Mouse (Mus musculus): Measurements from ENCODE around the gene Gm49601. TPM values are rescaled to one million over a fixed set of nuclear protein-coding genes. Genes with fewer than 3 reads are reported as not detected.

Gene Gm49601
- polyA plus RNA-seq, 1 experiment: 20.1 TPM

GRCm38 (mm10) chr16:18577599-18578160 lies 48.5 kb downstream of the Gm49601 start:
- TF ChIP-seq POLR2A (IDR thresholded peaks at IDR 0.05; ENCODE audit: low read depth, low read length): no peak
- no peak for TF ChIP-seq CTCF (IDR thresholded peaks at IDR 0.05; ENCODE audit: borderline replicate concordance, insufficient read depth, low read length)
- H3K4me1 ChIP-seq (ENCODE audit: control insufficient read depth, insufficient read depth, low read length): no peaks in the 10 kb centered on the region
- H3K4me3 ChIP-seq (ENCODE audit: insufficient read depth, low read length): no peak overlapping the region
- no peak overlapping the region for H3K27ac ChIP-seq (ENCODE audit: insufficient read depth, low read length)

- no peak overlapping the region for H3K27ac ChIP-seq (ENCODE audit: insufficient read depth, low read length)
- no peaks in the 10 kb centered on the region for H3K4me1 ChIP-seq (ENCODE audit: control insufficient read depth, insufficient read depth, low read length)
- no peak overlapping the region for H3K4me3 ChIP-seq (ENCODE audit: insufficient read depth, low read length)
- TF ChIP-seq CTCF (IDR thresholded peaks at IDR 0.05; ENCODE audit: borderline replicate concordance, insufficient read depth, low read length): no peak
- no peak for TF ChIP-seq POLR2A (IDR thresholded peaks at IDR 0.05; ENCODE audit: low read depth, low read length)
These were observed 49.2 kb downstream of the Gm49601 start for GRCm38 (mm10) chr16:18577071-18577470.

GRCm38 (mm10) chr16:18574196-18574595 lies 52.0 kb downstream of the Gm49601 start:
- Histone ChIP-seq H3K4me1 (ENCODE audit: control insufficient read depth, insufficient read depth, low read length) (no peaks in the 10 kb centered on the region), H3K4me3 (ENCODE audit: insufficient read depth, low read length) (no peak overlapping the region), H3K27ac (ENCODE audit: insufficient read depth, low read length) (no peak overlapping the region)
- TF ChIP-seq POLR2A (IDR thresholded peaks at IDR 0.05; ENCODE audit: low read depth, low read length): no peak
- TF ChIP-seq CTCF (IDR thresholded peaks at IDR 0.05; ENCODE audit: borderline replicate concordance, insufficient read depth, low read length): no peak

Other genes with a start within 250 kb of the Gm49601 start
- gene Txnrd2, start 200.0 kb downstream of the Gm49601 start, polyA plus RNA-seq (2011; ENCODE audit: insufficient read length, low read depth, missing spikeins): 4.6 and 7.5 TPM in 2 replicates
- gene Comt, start 199.6 kb downstream of the Gm49601 start, polyA plus RNA-seq (2011; ENCODE audit: insufficient read length, low read depth, missing spikeins): 89.2 and 96.0 TPM in 2 replicates
- 3.8 and 5.5 TPM in 2 replicates for gene Gnb1l, start 127.7 kb downstream of the Gm49601 start, polyA plus RNA-seq (2011; ENCODE audit: insufficient read length, low read depth, missing spikeins)
- 4.7 and 7.8 TPM in 2 replicates for gene Rtl10, start 127.5 kb downstream of the Gm49601 start, polyA plus RNA-seq (2011; ENCODE audit: insufficient read length, low read depth, missing spikeins)
- gene Tbx1, start 35.8 kb downstream of the Gm49601 start, polyA plus RNA-seq (2011; ENCODE audit: insufficient read length, low read depth, missing spikeins): 2.8 and 3.3 TPM in 2 replicates
- 2.4 and 3.9 TPM in 2 replicates for gene Gp1bb, start 4.0 kb downstream of the Gm49601 start, polyA plus RNA-seq (2011; ENCODE audit: insufficient read length, low read depth, missing spikeins)
- gene Sept5, start 3.5 kb upstream of the Gm49601 start, polyA plus RNA-seq (2011; ENCODE audit: insufficient read length, low read depth, missing spikeins): 82.3 and 89.3 TPM in 2 replicates
- not detected in 2 replicates for gene Cldn5, start 150.4 kb upstream of the Gm49601 start, polyA plus RNA-seq (2011; ENCODE audit: insufficient read length, low read depth, missing spikeins)
- 89.6 and 90.8 TPM in 2 replicates for gene Ufd1, start 185.4 kb upstream of the Gm49601 start, polyA plus RNA-seq (2011; ENCODE audit: insufficient read length, low read depth, missing spikeins)
- gene Cdc45, start 185.6 kb upstream of the Gm49601 start, polyA plus RNA-seq (2011; ENCODE audit: insufficient read length, low read depth, missing spikeins): 17.2 and 20.3 TPM in 2 replicates
- 7.9 and 11.7 TPM in 2 replicates for gene 2510002D24Rik, start 210.2 kb upstream of the Gm49601 start, polyA plus RNA-seq (2011; ENCODE audit: insufficient read length, low read depth, missing spikeins)
- 4.2 and 5.7 TPM in 2 replicates for gene Gm28539, start 210.2 kb upstream of the Gm49601 start, polyA plus RNA-seq (2011; ENCODE audit: insufficient read length, low read depth, missing spikeins)